Mouse (Mus musculus) adrenal gland, postnatal 25 days (tissue): ENCODE data around the gene Kcnip4. TPM values are rescaled to one million over a fixed set of nuclear protein-coding genes. Genes with fewer than 3 reads are reported as not detected.
A peak's percentile ranks its signal among the peaks of the same experiment; 100 is the strongest.

ENCODE experiments used
- DNase-seq: peaks from one replicate; pipeline ENCODE4 v3.0.0; 2021; ENCODE audit warnings: mixed read lengths
- total RNA-seq: library from RNA; stranded (reverse); gene quantifications from 2 replicates; pipeline ENCODE4 v1.2.3, GENCODE M21; 2021

Gene Kcnip4
- total RNA-seq, 1 experiment from 2014 or later, result 3.6 TPM

GRCm38 (mm10) chr5:49244414-49244813 is 280.3 kb downstream of the Kcnip4 start:
- no peak for DNase-seq

DNA sequence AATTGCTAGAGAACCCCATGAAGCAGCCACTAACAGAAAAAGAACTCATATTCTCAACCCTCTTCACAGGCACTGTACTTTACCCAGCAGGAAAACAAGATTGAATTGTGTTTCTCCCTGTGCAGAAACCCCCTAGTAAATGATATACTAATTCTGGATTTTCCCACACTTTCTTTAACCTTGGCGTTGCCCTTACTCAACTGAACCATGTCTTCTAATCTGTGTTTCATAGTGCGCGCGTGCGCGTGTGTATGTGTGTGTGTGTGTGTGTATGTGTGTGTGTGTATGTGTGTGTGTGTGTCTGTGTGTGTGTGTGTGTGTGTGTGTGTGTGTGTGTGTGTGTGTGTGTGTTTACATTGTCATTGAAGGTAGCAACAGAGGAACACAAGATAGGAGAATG is 283.0 kb downstream of the Kcnip4 start:
- no peak for DNase-seq

DNA sequence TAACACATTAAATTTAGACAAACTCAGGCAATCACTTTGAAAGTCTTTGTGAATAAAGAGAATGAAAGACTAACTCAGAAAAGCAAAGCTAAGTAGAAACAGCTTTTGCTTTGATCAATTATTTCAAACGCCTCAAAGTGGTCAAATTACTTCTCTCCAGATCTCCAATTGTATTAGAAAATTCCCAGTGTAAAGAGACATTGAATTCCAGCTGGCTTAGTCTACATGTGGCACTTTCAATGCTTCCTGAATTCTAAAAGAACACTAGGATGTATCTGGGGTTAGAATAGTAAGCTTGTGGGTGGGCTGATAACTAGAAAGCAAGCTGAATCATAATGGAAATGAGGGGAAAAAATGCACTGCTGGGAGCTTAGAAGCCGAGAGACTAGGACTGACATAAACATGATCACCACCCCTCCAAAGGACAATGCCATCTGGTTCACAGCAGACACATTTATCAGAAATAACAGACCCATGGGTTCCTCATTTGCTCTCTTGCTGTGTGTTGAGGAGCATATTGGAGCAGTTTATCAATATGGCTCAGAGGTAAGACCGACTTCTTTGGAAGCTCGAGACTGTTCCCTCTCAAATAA is 323.4 kb downstream of the Kcnip4 start:
- DNase-seq, result no peak

- DNase-seq, result no peak
Observed at GRCm38 (mm10) chr5:49188236-49188635, 336.5 kb downstream of the Kcnip4 start.

DNA sequence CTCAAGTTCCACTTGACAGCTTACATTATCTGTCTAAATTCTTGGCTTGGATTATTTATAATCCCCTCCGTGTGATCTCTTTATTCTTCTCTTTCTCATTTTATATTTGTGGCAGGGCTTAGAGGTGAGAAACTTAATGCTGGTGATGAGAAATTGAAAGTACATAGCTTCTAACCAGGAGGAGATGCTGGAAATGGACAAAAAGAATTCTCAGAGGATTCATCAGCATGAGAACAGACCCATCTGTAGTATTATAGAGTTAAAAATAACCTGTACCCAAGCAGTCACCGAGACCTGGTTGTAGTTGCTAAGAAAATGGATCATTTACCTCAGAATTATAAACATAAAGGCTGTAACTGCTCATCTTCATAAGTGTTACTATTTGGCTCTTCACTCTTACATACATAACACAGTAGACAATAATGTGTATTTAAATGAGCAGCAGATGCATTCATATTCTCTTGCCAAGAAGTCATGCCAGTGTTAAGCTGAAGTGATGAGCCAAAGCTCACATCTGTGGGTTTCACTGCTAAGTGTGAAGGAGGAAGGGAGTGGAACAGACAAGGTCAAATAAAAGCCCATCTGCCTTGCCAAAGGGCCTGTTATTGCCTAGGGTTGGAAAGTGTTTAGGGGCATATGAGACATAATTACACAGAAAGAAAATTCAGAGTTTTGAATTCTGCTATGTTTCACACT is 374.4 kb downstream of the Kcnip4 start:
- no peak for DNase-seq

DNA sequence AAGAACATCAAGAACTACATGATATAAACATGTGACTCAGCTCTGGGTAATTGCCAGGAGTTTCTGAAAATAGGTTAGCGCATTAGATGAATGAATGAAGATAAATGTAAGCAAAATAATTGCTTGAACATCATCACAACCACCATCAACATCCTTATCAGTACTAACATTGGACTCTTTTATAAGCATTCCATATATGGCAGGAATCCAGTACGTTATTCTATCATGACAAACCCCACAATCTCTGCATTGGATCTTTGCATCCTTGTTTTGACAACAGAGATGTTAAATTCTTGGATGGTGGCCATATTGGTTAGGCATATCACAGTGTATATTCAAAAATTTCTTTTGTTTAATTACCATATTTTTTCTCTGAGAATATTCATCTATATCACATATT is 375.0 kb downstream of the Kcnip4 start:
- DNase-seq, result no peak

- DNase-seq, result no peak
Observed at GRCm38 (mm10) chr5:49095432-49095831, 429.3 kb downstream of the Kcnip4 start.

- DNase-seq, result no peak
Observed at GRCm38 (mm10) chr5:49094945-49095344, 429.8 kb downstream of the Kcnip4 start.

- no peak for DNase-seq
Observed at GRCm38 (mm10) chr5:49094306-49094705, 430.4 kb downstream of the Kcnip4 start.

- peak; percentile 79 for DNase-seq
Observed at GRCm38 (mm10) chr5:49090122-49090680, 434.5 kb downstream of the Kcnip4 start.

- DNase-seq, result no peak
Observed at GRCm38 (mm10) chr5:49065646-49066045, 459.1 kb downstream of the Kcnip4 start.

- DNase-seq, result no peak
Observed at GRCm38 (mm10) chr5:49058926-49059325, 465.8 kb downstream of the Kcnip4 start.

DNA sequence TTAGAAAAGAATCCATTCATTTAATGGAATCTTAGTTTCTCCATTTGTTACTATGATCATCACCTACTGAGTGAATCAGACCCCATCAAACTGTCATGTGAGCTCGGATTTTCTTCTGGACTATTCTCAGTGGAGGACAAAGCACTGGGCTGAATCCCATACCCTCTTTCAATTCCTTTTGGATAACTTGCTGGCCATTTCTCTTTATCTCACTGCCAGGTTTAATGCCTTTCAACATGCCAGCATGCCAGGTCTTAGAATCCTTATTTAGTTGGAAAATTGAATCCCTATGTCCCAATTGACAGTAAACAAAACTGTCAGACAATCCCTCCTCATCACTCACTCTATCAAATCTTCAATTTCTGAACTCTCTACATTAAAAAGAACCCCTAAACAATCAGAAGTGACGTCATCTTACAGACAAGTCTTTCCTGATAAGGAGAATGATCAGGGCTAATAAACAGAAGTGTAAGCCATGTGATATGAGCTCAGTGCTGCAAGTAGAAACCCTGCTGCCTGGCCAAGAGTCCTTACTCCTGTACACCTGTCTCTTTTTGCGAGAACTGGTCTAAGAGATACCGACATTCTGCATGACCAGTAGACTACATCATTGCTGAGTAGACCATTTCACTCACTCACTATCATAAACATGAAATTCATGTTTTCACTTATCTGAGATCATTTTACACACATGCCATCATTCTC is 466.9 kb downstream of the Kcnip4 start:
- no peak for DNase-seq

DNA sequence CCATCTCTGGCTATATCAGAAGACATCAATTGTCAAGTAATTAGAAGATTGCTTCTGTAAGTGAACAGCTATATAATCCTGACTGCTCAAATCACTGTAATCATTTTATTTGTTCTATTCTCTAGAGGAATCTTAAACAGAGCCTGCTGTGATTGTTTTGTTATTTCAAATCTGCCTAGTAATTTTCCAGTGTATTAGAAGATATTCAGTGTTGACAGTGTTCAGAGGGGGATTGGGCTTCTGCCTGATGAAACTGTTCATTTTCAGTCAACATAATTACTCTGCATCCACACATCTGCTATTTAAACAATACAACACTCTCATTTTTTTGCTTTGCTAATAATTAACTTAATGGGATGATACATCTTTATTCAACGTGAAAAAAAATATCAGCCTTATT is 476.7 kb downstream of the Kcnip4 start:
- DNase-seq, result no peak

DNA sequence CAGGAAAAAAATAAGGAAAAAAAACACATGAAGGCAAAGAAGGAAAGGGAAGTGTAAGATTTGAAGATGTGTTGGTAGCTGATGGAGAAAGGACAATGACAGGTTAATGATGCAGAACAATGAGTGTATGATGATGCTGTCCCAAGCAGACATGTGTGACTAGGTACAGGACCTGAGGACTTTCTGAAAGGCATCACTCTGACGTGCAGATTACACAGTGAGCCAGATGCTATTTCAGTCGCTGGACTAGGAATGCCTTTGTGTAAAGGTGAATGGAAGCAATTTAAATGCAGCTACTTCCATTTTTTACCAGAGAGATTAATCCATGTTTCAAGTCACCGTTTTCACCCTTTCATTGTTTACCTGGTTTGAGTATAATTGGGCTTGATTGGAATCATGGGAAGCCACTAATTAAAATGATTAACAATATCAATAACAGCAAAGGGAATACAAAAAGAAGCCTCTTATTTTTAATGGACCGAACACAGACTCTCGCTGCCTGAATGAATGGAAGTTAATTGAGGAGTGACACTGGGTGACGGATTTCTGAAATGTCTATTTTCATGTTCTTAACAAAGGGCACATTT is 483.4 kb downstream of the Kcnip4 start:
- no peak for DNase-seq

- DNase-seq, result no peak
Observed at GRCm38 (mm10) chr5:48997359-48997758, 527.3 kb downstream of the Kcnip4 start.

- no peak for DNase-seq
Observed at GRCm38 (mm10) chr5:48989145-48989659, 535.5 kb downstream of the Kcnip4 start.

DNA sequence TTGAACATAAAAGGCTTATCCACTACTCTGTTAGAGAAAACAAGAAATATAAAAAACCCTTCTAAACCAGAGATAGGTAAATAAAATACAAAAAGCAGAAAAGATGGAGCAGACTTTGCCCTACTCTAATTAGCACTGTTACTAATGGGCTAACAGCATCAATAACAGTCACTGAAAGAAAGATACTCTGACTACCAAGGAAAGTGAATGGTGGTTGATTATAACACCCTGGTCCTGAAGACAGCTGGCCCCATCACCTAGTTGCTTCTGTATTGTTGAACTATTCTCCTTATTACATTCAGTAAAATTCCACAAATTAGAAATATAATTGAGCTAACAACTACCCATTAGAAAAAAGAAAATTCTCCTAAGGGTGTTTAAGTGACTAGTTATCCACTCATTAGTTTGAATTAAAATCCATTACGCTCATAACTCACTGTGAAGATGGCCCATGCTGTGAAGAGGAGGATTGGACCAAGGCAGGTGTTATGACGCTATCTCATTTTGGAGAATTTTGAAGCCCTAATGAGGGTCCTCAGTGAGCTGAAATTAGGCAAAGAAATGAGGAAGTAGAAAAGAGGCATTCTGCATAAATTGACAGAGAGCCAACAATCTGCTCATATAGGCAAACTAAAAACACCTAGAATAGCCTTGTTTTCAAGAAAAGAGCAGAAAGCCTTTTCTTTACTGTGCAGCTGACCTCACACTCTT is 582.2 kb downstream of the Kcnip4 start:
- no peak for DNase-seq

DNA sequence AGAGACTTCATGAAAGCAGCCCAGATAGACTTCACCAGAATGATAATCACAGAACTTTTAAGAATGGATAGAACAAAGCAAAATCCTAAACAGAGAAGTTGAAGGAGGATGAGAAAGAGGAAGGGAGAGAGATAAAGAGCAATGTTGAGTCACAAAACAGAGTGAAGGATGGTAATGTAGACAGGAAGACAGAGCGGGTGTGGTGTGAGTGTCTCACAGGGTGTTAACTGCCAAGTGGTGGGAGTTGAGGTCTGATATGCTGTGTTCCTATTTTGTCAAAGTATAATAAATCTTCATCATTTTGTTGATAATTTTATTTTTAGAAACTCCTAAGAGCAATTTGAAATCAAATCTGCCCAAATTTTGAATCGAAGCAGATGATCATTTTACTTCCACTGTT is 592.8 kb downstream of the Kcnip4 start:
- no peak for DNase-seq

- DNase-seq, result no peak
Observed at GRCm38 (mm10) chr5:48890216-48890615, 634.5 kb downstream of the Kcnip4 start.

- peak; percentile 2 for DNase-seq
Observed at GRCm38 (mm10) chr5:48889395-48890194, 635.1 kb downstream of the Kcnip4 start.
